Mouse (Mus musculus) kidney, adult 2 months (tissue): ENCODE measurements at regions not wholly inside any gene's neighbourhood (a gene's known extent, or its start where the extent isn't known, plus 50 kb on each side); places are given as distances from the start of the nearest gene placed in this dataset.

Source experiments
- DNase-seq: peaks from one replicate; pipeline ENCODE4 v3.0.0; 2021
- H3K27ac ChIP-seq: fragments of 200-500 bp; 2 replicates; pipeline ENCODE4 v1.5.1; 2012; ENCODE audit warnings: low read depth, low read length, control low read depth, inconsistent platforms; ENCODE audit not compliant: insufficient read depth
- H3K27me3 ChIP-seq: fragments of 200-500 bp; replicated peaks from 2 replicates; pipeline ENCODE4 v1.6.1; 2012; ENCODE audit warnings: mild to moderate bottlenecking, moderate library complexity, low read length, inconsistent platforms; ENCODE audit not compliant: control insufficient read depth, insufficient read depth
- H3K36me3 ChIP-seq: fragments of 200-500 bp; 2 replicates; pipeline ENCODE4 v1.6.1; 2012; ENCODE audit warnings: mild to moderate bottlenecking, moderate library complexity, low read length, inconsistent platforms; ENCODE audit not compliant: control insufficient read depth, insufficient read depth
- H3K4me1 ChIP-seq: fragments of 200-500 bp; 2 replicates; pipeline ENCODE4 v1.6.1; 2011; ENCODE audit warnings: low read length; ENCODE audit not compliant: control insufficient read depth, insufficient read depth
- H3K4me3 ChIP-seq: fragments of 200-500 bp; 2 replicates; pipeline ENCODE4 v1.5.1; 2011; ENCODE audit warnings: mild to moderate bottlenecking, low read depth, low read length, control low read depth; ENCODE audit not compliant: insufficient read depth
- CTCF ChIP-seq: fragments of 200-500 bp; conservative IDR thresholded peaks from 2 replicates; pipeline ENCODE4 v1.5.1; 2011; ENCODE audit warnings: low read depth, mild to moderate bottlenecking, control low read depth, low read length, moderate library complexity, mixed read lengths; ENCODE audit not compliant: insufficient read depth, insufficient read length
- POLR2A ChIP-seq: fragments of 200-500 bp; IDR thresholded peaks from one replicate; pipeline ENCODE4 v1.6.1; 2011; ENCODE audit warnings: low read depth, low read length, control low read depth
- WGBS: fragments of 180-500 bp; shearing (Covaris S2); methylation state at CpG from one replicate; pipeline ENCODE4 v1.1.7; 2018; 5-methylcytosine and 5-hydroxymethylcytosine counted together

DNA sequence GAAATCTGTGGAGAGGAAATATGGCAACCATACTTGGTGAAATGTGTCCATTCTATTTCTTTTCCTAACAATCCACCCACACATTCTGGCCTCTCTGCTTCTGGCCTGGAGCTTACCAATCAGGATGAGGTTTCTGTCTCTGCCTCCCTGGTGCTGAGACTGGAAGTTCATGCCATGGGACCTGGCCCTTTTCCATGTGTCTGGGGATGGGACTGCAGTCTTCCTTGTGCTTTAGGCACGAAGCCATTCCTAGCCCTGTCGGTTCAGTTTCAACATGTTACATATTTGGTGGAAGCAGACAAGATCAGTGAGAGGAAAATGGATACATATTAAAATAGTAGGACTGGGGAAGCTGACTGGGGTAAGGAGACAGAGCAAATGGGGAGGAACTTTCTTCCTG lies 100.2 kb upstream of the Tcerg1l start:
- Histone ChIP-seq H3K27me3 (no peaks in the 10 kb centered on the region), H3K4me3 (no peak overlapping the region), H3K4me1 (no peaks in the 10 kb centered on the region; the same call in 1 of the 2 replicates), H3K36me3 (no peaks in the 10 kb centered on the region), H3K27ac (no peak overlapping the region)
- TF ChIP-seq CTCF (no peak), POLR2A (no peak)
- WGBS, result 68% methylated on average over 2 of the region's 2 CpGs
- no peak for DNase-seq

DNA sequence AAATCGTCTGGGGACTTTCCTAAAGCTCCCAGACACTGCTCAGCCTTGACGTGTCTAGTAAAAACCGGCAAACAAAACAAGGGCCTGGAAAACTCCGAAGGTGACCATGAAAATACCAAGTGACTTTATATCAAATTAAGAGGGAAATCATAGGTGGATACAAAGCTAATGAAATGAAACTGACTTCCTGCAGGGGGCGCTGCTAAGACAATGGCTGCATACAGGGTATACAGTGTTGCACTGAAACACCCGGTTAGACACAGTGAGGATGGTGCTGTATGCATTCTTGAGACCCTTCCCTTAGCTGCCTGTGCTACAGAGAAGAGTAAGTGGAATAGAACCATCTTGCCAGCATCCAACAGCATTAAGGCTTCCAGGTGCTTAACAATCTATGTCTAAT lies 99.7 kb upstream of the Tcerg1l start:
- Histone ChIP-seq H3K4me1 (no peaks in the 10 kb centered on the region; the same call in 1 of the 2 replicates), H3K4me3 (no peak overlapping the region), H3K27ac (no peak overlapping the region), H3K27me3 (no peaks in the 10 kb centered on the region), H3K36me3 (no peaks in the 10 kb centered on the region)
- no peak for DNase-seq
- TF ChIP-seq POLR2A (no peak), CTCF (peak; percentile 37; the same call in 1 of the 2 replicates)
- 55% methylated on average over 6 of the region's 6 CpGs for WGBS

DNA sequence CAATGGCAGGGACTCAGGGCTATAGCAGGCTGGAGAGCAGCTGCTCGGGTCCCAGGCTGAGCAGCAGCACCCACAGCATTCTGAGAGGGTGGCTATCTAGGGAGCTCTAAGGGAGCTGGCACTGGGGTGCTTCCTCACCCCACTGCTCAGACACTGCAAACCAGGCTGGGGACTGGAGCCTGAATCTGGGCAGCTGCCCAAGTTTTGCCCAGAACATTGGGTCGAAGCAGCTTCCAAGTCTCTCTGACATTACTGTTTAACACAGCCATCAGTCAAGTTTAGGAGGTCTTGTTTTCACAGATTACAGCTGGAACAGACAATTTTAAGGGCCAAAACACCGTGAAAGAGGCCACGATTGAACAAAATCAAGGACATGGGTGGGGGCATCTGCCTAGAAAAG lies 96.1 kb upstream of the Tcerg1l start:
- H3K4me1 ChIP-seq, result no peaks in the 10 kb centered on the region; the same call in 1 of the 2 replicates
- no peak overlapping the region for H3K4me3 ChIP-seq
- no peaks in the 10 kb centered on the region for H3K36me3 ChIP-seq
- TF ChIP-seq CTCF (no peak), POLR2A (no peak)
- H3K27ac ChIP-seq, result no peak overlapping the region
- peak; percentile 78 for DNase-seq
- H3K27me3 ChIP-seq, result no peaks in the 10 kb centered on the region
- 28% methylated on average over 4 of the region's 4 CpGs for WGBS

DNA sequence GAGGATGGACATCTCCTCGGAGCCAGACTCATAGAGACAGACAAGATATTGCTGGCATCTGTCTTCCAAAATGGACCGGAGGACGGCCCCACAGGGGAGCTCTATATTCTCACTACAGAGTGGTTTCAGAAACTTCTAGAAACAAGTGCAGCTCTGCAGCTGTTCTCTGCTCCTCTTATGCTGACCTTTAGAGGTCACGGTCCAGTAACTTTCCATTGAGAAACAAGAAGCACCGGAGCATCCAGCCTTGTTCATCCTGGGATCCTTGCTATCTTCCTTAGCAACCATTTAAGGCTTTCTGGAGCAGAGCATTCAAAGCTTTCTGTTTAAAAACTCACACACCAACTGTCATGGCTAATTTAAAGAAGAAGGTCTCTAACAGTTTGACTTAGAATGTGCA lies 94.7 kb upstream of the Tcerg1l start:
- 67% methylated on average over 5 of the region's 5 CpGs for WGBS
- TF ChIP-seq CTCF, result no peak
- no peak for TF ChIP-seq POLR2A
- Histone ChIP-seq H3K36me3 (no peaks in the 10 kb centered on the region), H3K4me3 (no peak overlapping the region), H3K27me3 (no peaks in the 10 kb centered on the region), H3K4me1 (no peaks in the 10 kb centered on the region; the same call in 1 of the 2 replicates), H3K27ac (no peak overlapping the region)
- DNase-seq, result peak; percentile 65

DNA sequence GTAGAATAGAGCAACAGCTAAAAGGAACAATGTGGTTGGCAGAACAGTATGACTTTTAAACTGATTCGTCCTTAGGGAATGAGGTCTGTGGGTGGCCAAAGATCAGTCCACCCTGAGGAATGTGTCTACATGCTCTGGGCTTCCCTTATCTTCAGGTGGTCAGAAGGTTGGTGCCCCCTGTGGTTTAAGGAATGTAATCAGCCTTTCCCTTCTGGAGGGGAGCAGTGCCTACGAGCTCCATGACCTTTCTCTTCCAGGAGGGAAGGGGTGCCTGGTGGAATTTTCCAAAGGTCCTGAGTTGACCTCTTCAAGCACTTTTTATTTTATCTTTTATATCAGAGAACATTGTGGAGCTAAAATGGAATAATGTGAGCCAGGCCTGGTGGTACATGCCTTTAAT lies 91.9 kb upstream of the Tcerg1l start:
- Histone ChIP-seq H3K27me3 (no peaks in the 10 kb centered on the region), H3K4me1 (no peaks in the 10 kb centered on the region; the same call in 1 of the 2 replicates), H3K4me3 (no peak overlapping the region), H3K27ac (no peak overlapping the region), H3K36me3 (no peaks in the 10 kb centered on the region)
- TF ChIP-seq POLR2A (no peak), CTCF (no peak)
- 60% methylated on average over 2 of the region's 2 CpGs for WGBS
- no peak for DNase-seq

DNA sequence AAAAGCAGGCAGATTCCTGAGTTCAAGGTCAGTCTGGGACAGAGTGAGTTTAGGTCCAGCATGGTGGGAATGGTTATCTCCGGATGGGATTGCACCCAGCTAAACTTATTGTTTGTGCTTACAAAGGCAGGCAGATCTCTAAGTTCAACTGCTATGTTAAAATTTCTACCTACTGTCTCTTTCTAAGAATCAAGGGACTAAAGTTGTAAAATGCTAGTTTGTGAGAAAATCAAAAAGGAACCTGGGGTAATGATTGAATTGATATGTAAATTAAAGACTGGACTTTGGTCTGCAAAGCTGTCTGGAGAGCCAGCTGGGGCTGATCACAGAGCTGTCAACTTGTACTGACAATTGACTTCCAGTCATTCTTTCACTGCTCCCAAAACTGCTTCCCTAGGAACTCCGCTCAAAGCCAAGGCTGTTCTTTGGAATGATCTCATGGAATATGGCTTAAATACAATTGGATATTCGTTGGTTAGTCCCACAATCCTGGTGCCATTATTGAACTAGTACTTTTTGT lies 90.7 kb upstream of the Tcerg1l start:
- H3K4me3 ChIP-seq, result no peak overlapping the region
- peak; percentile 79 for DNase-seq
- TF ChIP-seq CTCF, result no peak
- TF ChIP-seq POLR2A, result no peak
- no peaks in the 10 kb centered on the region for H3K27me3 ChIP-seq
- H3K36me3 ChIP-seq, result no peaks in the 10 kb centered on the region
- WGBS, result 45% methylated on average over 3 of the region's 3 CpGs
- H3K27ac ChIP-seq, result no peak overlapping the region
- no peaks in the 10 kb centered on the region for H3K4me1 ChIP-seq

DNA sequence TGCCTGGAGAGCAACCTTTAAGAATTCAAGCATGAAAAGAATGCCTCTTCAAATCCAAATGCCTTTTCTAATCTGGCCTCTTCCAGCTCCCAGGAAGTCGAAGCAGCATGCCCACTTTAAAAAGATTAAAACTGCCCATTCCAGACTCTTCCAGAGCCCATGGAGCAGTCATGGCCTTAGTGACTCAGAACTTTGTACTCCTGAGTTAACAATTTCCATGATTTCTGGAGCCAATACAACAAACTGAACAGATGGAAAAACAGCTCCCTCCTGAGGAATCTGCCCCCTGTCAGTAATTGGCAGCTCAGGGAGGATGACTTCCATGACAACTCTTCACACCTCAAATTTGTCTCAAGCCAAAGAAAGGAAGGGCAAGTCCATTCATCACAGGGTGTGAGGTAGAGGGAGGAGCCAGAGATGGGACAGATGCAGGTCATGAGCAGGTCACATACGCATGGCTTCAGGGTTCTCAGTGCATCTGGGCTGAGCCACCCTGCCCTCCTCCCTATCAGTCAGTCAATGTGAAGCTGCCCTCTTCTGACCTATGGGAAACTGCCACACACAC lies 75.4 kb upstream of the Tcerg1l start:
- Histone ChIP-seq H3K4me3 (no peak overlapping the region), H3K27ac (peak overlapping the region; percentile 91), H3K27me3 (no peaks in the 10 kb centered on the region), H3K36me3 (no peaks in the 10 kb centered on the region), H3K4me1 (peaks cover 16% of the 10 kb centered on the region; the same call in 1 of the 2 replicates)
- 0 out of 2 replicates have a peak, but pooled peaks have one; percentile 23 for TF ChIP-seq CTCF
- no peak for TF ChIP-seq POLR2A
- 49% methylated on average over 2 of the region's 2 CpGs for WGBS
- DNase-seq, result peak; percentile 84

DNA sequence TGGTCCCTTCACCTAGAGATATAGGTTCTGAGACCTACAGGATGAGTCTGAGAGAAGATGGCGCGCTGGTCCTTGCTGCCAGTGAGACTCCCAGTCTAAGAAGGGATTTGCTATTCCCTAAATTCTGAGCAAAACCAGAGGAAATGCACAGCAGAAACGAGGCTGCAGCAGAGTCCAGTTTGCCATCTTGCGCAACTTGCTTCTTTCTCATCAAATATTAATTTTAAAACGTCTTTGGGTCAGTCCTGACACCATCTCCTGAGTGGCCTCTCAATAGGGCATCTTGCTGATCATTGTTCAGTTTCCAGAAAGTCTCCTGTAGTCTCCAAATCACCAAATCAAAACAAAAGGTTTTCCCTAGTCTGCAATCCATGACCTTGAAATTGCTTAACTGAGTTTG lies 74.8 kb upstream of the Tcerg1l start:
- H3K36me3 ChIP-seq, result no peaks in the 10 kb centered on the region
- H3K27me3 ChIP-seq, result no peaks in the 10 kb centered on the region
- 69% methylated on average over 5 of the region's 5 CpGs for WGBS
- H3K4me1 ChIP-seq, result peaks cover 18% of the 10 kb centered on the region
- peak; percentile 67 for DNase-seq
- H3K4me3 ChIP-seq, result no peak overlapping the region
- H3K27ac ChIP-seq, result peak overlapping the region; percentile 91
- TF ChIP-seq CTCF (no peak), POLR2A (no peak)
